Mouse (Mus musculus) retina, adult 2 months (tissue): ENCODE measurements around the gene Mepe.

ENCODE experiments used
- DNase-seq: peaks from one replicate; pipeline ENCODE4 v3.0.0-alpha.2; 2012; ENCODE audit warnings: low read depth, low spot score

The Mepe gene

GRCm38 (mm10) chr5:104325029-104325428 is at the start of gene Mepe:
Gene Mepe, plus strand, starts transcription at chr5:104325329.
- no peak for DNase-seq

GRCm38 (mm10) chr5:104294201-104294600 is 30.9 kb upstream of the Mepe start:
- DNase-seq = no peak

- DNase-seq = no peak
Observed at GRCm38 (mm10) chr5:104298994-104299393, 26.1 kb upstream of the Mepe start, which contains the start of gene Ibsp. Gene Ibsp, plus strand, starts transcription at chr5:104299171.

- no peak for DNase-seq
Observed at GRCm38 (mm10) chr5:104314073-104314472, 11.1 kb upstream of the Mepe start.

GRCm38 (mm10) chr5:104326884-104327283 is 1.8 kb downstream of the Mepe start:
- no peak for DNase-seq

- DNase-seq = no peak
Observed at GRCm38 (mm10) chr5:104327389-104327788, 2.3 kb downstream of the Mepe start.

- DNase-seq = no peak
Observed at GRCm38 (mm10) chr5:104327876-104328275, 2.7 kb downstream of the Mepe start.

- no peak for DNase-seq
Observed at GRCm38 (mm10) chr5:104328317-104328850, 3.3 kb downstream of the Mepe start.

GRCm38 (mm10) chr5:104329381-104329780 is 4.3 kb downstream of the Mepe start:
- no peak for DNase-seq

GRCm38 (mm10) chr5:104330088-104330487 is 5.0 kb downstream of the Mepe start:
- DNase-seq = no peak

GRCm38 (mm10) chr5:104332296-104332695 is 7.2 kb downstream of the Mepe start:
- no peak for DNase-seq

GRCm38 (mm10) chr5:104333231-104333640 is 8.1 kb downstream of the Mepe start:
- no peak for DNase-seq

GRCm38 (mm10) chr5:104333643-104334042 is 8.5 kb downstream of the Mepe start:
- no peak for DNase-seq

- no peak for DNase-seq
Observed at GRCm38 (mm10) chr5:104334516-104334915, 9.4 kb downstream of the Mepe start.

GRCm38 (mm10) chr5:104335962-104336361 is 10.8 kb downstream of the Mepe start:
- DNase-seq = no peak

GRCm38 (mm10) chr5:104337491-104337890 is 12.4 kb downstream of the Mepe start:
- DNase-seq = no peak

- no peak for DNase-seq
Observed at GRCm38 (mm10) chr5:104339009-104339408, 13.9 kb downstream of the Mepe start.

- DNase-seq = peak; percentile 13
Observed at GRCm38 (mm10) chr5:104339706-104340512, 14.8 kb downstream of the Mepe start.

- no peak for DNase-seq
Observed at GRCm38 (mm10) chr5:104340513-104340829, 15.3 kb downstream of the Mepe start.

GRCm38 (mm10) chr5:104342881-104343280 is 17.8 kb downstream of the Mepe start:
- no peak for DNase-seq

GRCm38 (mm10) chr5:104344526-104345240 is 19.6 kb downstream of the Mepe start:
- no peak for DNase-seq

GRCm38 (mm10) chr5:104345241-104345630 is 20.1 kb downstream of the Mepe start:
- DNase-seq = no peak

- DNase-seq = no peak
Observed at GRCm38 (mm10) chr5:104351041-104351440, 25.9 kb downstream of the Mepe start.
